In genomic region chr17:28067303-28067702, GRCm38 (mm10) we compare ENCODE assay signal across 23 mouse cellular contexts. TPM values are rescaled to one million over a fixed set of nuclear protein-coding genes. Genes with fewer than 3 reads are reported as not detected.
DNase-seq lines count a peak whose midpoint lies in the region; ATAC-seq and TF ChIP-seq lines count a peak whose summit lies in the region.
"Had no signal": no experiment of that assay in that cellular context is flagged by ENCODE, and none has a peak within 500 bp of the region (broad histone marks: within the 10 kb centered on the region; RNA-seq: fewer than 3 reads in every experiment).

No protein-coding gene starts in this region.

- H3K9me3 ChIP-seq in limb, embryonic 15.5 days = no peaks in the 10 kb centered on the region
- H3K9me3 ChIP-seq in limb, embryonic 10.5 days (replicated peaks) = no peaks in the 10 kb centered on the region
- no peaks in the 10 kb centered on the region for H3K9me3 ChIP-seq in E14TG2a.4 (ENCODE audit: low read length)
- no peaks in the 10 kb centered on the region for H3K9me3 ChIP-seq in stomach, postnatal 0 days (ENCODE audit: control insufficient read depth, low read length)
- no peaks in the 10 kb centered on the region for H3K9me3 ChIP-seq in forebrain, embryonic 13.5 days (replicated peaks)
- H3K9me3 ChIP-seq: embryonic facial prominence, embryonic 12.5 days; forebrain, embryonic 12.5 days; G1E; heart, embryonic 10.5 days; hindbrain, embryonic 13.5 days had no signal

- 0 out of 2 replicates have a peak, but pooled peaks have one; percentile 42 for ATAC-seq in limb, embryonic 15.5 days (ENCODE audit: insufficient number of reproducible peaks, low FRiP score, low TSS enrichment, low read depth)
- ATAC-seq in stomach, postnatal 0 days (ENCODE audit: low FRiP score, low TSS enrichment) = peak; percentile 14; the same call in 1 of the 2 replicates
- ATAC-seq in forebrain, embryonic 13.5 days = no peak
- ATAC-seq: activated CD4-positive, CD25-positive, alpha-beta regulatory T cell, adult 4 months; forebrain, postnatal 0 days; Patski had no signal

- no peak overlapping the region for H3K27ac ChIP-seq in limb, embryonic 15.5 days
- H3K27ac ChIP-seq in limb, embryonic 10.5 days = no peak overlapping the region
- no peak overlapping the region for H3K27ac ChIP-seq in stomach, postnatal 0 days (replicated peaks)
- no peak overlapping the region for H3K27ac ChIP-seq in forebrain, embryonic 13.5 days
- H3K27ac ChIP-seq: embryonic facial prominence, embryonic 12.5 days; forebrain, embryonic 12.5 days; heart, embryonic 10.5 days; hindbrain, embryonic 13.5 days; hindbrain, postnatal 0 days had no signal

- DNase-seq in limb, embryonic 10.5 days (ENCODE audit: low spot score) = no peak
- DNase-seq in adipocyte (ENCODE audit: low spot score) = peak; percentile 26
- DNase-seq in stomach, postnatal 0 days (ENCODE audit: low spot score) = no peak
- DNase-seq in thymus, postnatal 0 days (ENCODE audit: low spot score) = no peak
- DNase-seq: adrenal gland, adult 2 months; adrenal gland, postnatal 25 days; cerebellum, adult 2 months; cerebellum, postnatal 10 days; forebrain, postnatal 0 days; gastrocnemius, postnatal 36 days; heart, adult 18-20 months; heart, postnatal 14 days had no signal

- H3K4me1 ChIP-seq in limb, embryonic 15.5 days = peaks cover 22% of the 10 kb centered on the region
- peaks cover 24% of the 10 kb centered on the region for H3K4me1 ChIP-seq in limb, embryonic 10.5 days
- H3K4me1 ChIP-seq in E14TG2a.4 (replicated peaks; ENCODE audit: low read depth, low read length) = peaks cover 36% of the 10 kb centered on the region
- H3K4me1 ChIP-seq in stomach, postnatal 0 days (replicated peaks; ENCODE audit: control insufficient read depth, insufficient read depth) = no peaks in the 10 kb centered on the region
- no peaks in the 10 kb centered on the region for H3K4me1 ChIP-seq in forebrain, embryonic 13.5 days
- H3K4me1 ChIP-seq: hindbrain, embryonic 13.5 days had no signal

- peaks cover 5% of the 10 kb centered on the region; the same call in 1 of the 2 replicates for H3K36me3 ChIP-seq in limb, embryonic 15.5 days
- no peaks in the 10 kb centered on the region for H3K36me3 ChIP-seq in limb, embryonic 10.5 days
- peaks cover 6% of the 10 kb centered on the region for H3K36me3 ChIP-seq in E14TG2a.4 (ENCODE audit: insufficient read depth, low read length)
- H3K36me3 ChIP-seq in stomach, postnatal 0 days (ENCODE audit: control insufficient read depth, insufficient read depth, low read length) = no peaks in the 10 kb centered on the region
- H3K36me3 ChIP-seq in forebrain, embryonic 13.5 days (ENCODE audit: poor library complexity, severe bottlenecking) = peaks cover under 1% of the 10 kb centered on the region; the same call in 1 of the 2 replicates
- H3K36me3 ChIP-seq: embryonic facial prominence, embryonic 12.5 days; forebrain, embryonic 12.5 days; G1E; heart, embryonic 10.5 days; hindbrain, embryonic 13.5 days had no signal

- no peaks in the 10 kb centered on the region for H3K27me3 ChIP-seq in limb, embryonic 15.5 days
- 0 out of 2 replicates have a peak, but pooled peaks cover 6% of the 10 kb centered on the region for H3K27me3 ChIP-seq in limb, embryonic 10.5 days (ENCODE audit: low read depth, poor library complexity, severe bottlenecking)
- no peaks in the 10 kb centered on the region; the same call in 1 of the 2 replicates for H3K27me3 ChIP-seq in E14TG2a.4 (ENCODE audit: insufficient read depth, low read length)
- no peaks in the 10 kb centered on the region for H3K27me3 ChIP-seq in stomach, postnatal 0 days (ENCODE audit: control insufficient read depth, insufficient read depth, low read length)
- H3K27me3 ChIP-seq in forebrain, embryonic 13.5 days = no peaks in the 10 kb centered on the region; the same call in 1 of the 2 replicates
- H3K27me3 ChIP-seq: embryonic facial prominence, embryonic 12.5 days; forebrain, embryonic 12.5 days; hindbrain, embryonic 13.5 days; Patski had no signal

- H3K4me2 ChIP-seq in limb, embryonic 15.5 days = no peak overlapping the region
- no peak overlapping the region for H3K4me2 ChIP-seq in stomach, postnatal 0 days (replicated peaks; ENCODE audit: low read depth)
- H3K4me2 ChIP-seq in forebrain, embryonic 13.5 days = no peak overlapping the region
- H3K4me2 ChIP-seq: embryonic facial prominence, embryonic 12.5 days; forebrain, embryonic 12.5 days; hindbrain, embryonic 13.5 days had no signal

- TF ChIP-seq CTCF in E14TG2a.4 (conservative IDR thresholded peaks at IDR 0.05; ENCODE audit: low read length) = no peak
- TF ChIP-seq CTCF in stomach, postnatal 0 days (IDR thresholded peaks at IDR 0.05; ENCODE audit: low read depth) = no peak

- TF ChIP-seq EP300 in stomach, postnatal 0 days (optimal IDR thresholded peaks at IDR 0.05) = no peak

- no peak overlapping the region for H3K9ac ChIP-seq in limb, embryonic 15.5 days
- H3K9ac ChIP-seq in stomach, postnatal 0 days (ENCODE audit: low read length) = no peak overlapping the region
- H3K9ac ChIP-seq in forebrain, embryonic 13.5 days = no peak overlapping the region
- H3K9ac ChIP-seq: embryonic facial prominence, embryonic 12.5 days; forebrain, embryonic 12.5 days; forebrain, postnatal 0 days; hindbrain, embryonic 13.5 days had no signal

- H3K4me3 ChIP-seq in limb, embryonic 15.5 days = no peak overlapping the region
- H3K4me3 ChIP-seq in limb, embryonic 10.5 days = no peak overlapping the region
- H3K4me3 ChIP-seq in E14TG2a.4 (replicated peaks; ENCODE audit: low read length) = peak overlapping the region; percentile 32; the same call in 1 of the 2 replicates
- no peak overlapping the region for H3K4me3 ChIP-seq in stomach, postnatal 0 days (ENCODE audit: low read depth, low read length)
- H3K4me3 ChIP-seq in forebrain, embryonic 13.5 days = no peak overlapping the region
- H3K4me3 ChIP-seq: embryonic facial prominence, embryonic 12.5 days; forebrain, embryonic 12.5 days; heart, embryonic 10.5 days; hindbrain, embryonic 13.5 days had no signal

- 63% methylated on average over 4 of the region's 4 CpGs for WGBS in limb, embryonic 15.5 days
- WGBS in limb, embryonic 10.5 days = 91% methylated on average over 4 of the region's 4 CpGs
- 44% methylated on average over 4 of the region's 4 CpGs for WGBS in stomach, postnatal 0 days
- 87% methylated on average over 4 of the region's 4 CpGs for WGBS in forebrain, embryonic 13.5 days

RNA-seq across cellular contexts. Expression of gene Tcp11, which starts 13.1 kb away (rescaled TPM):
- 1.5 TPM in 2 replicates for polyA plus RNA-seq in limb, embryonic 15.5 days (2015; fragmentation: Nextera tagmentation; extraction: Ambion mirVana)
- 0.97 and 1.1 TPM in 2 replicates for polyA plus RNA-seq in limb, embryonic 10.5 days (2016; fragmentation: Nextera tagmentation; extraction: Ambion mirVana)
- polyA plus RNA-seq in stomach, postnatal 0 days (2015; fragmentation: Nextera tagmentation; extraction: Ambion mirVana) = 1.1 and 1.7 TPM in 2 replicates
- polyA plus RNA-seq in forebrain, embryonic 13.5 days (2015; fragmentation: Nextera tagmentation; extraction: Ambion mirVana) = 1.4 TPM in 2 replicates
- polyA plus RNA-seq in thymus, postnatal 0 days (2015; fragmentation: Nextera tagmentation; extraction: Ambion mirVana) = 1.3 and 2.0 TPM in 2 replicates
- polyA plus RNA-seq: adrenal gland, adult 2 months; G1E had no signal
